Mouse (Mus musculus) liver, embryonic 16.5 days (tissue): Measurements from ENCODE around the gene Rack1. TPM values are rescaled to one million over a fixed set of nuclear protein-coding genes. Genes with fewer than 3 reads are reported as not detected.
"Not testable (repeated sequence)": the region's sequence is repeated elsewhere in the genome, so short reads cannot be mapped to it uniquely, and the experiment has no call there.

Source experiments
- ATAC-seq: fragments of 200-750 bp; cut with Nextera tagmentation; 2 replicates; pipeline ENCODE4 v1.8.0; 2017; ENCODE audit warnings: low read depth, mild to moderate bottlenecking, moderate number of reproducible peaks, moderate library complexity
- H3K27ac ChIP-seq: fragments of 300-500 bp; sonication (generic); 2 replicates; pipeline ENCODE4 v1.5.1; 2014; ENCODE audit warnings: mild to moderate bottlenecking, low read length
- H3K27me3 ChIP-seq: fragments of 300-500 bp; sonication (generic); 2 replicates; pipeline ENCODE4 v1.6.1; 2014; ENCODE audit warnings: low read depth, low read length, mixed read lengths; ENCODE audit not compliant: control insufficient read depth, insufficient read depth
- H3K36me3 ChIP-seq: fragments of 300-500 bp; sonication (generic); 2 replicates; pipeline ENCODE4 v1.6.1; 2014; ENCODE audit warnings: mild to moderate bottlenecking; ENCODE audit not compliant: control insufficient read depth, insufficient read depth
- H3K4me1 ChIP-seq: fragments of 300-500 bp; sonication (generic); 2 replicates; pipeline ENCODE4 v1.6.1; 2014; ENCODE audit warnings: low read depth, low read length, mixed read lengths; ENCODE audit not compliant: control insufficient read depth
- H3K4me2 ChIP-seq: fragments of 300-500 bp; sonication (generic); 2 replicates; pipeline ENCODE4 v1.6.1; 2014; ENCODE audit warnings: low read depth, low read length, mixed read lengths
- H3K4me3 ChIP-seq: fragments of 300-500 bp; sonication (generic); 2 replicates; pipeline ENCODE4 v1.5.1; 2014; ENCODE audit warnings: low read depth, mild to moderate bottlenecking, low read length
- H3K9ac ChIP-seq: fragments of 300-500 bp; sonication (generic); 2 replicates; pipeline ENCODE4 v1.6.1; 2014; ENCODE audit warnings: low read depth, low read length
- H3K9me3 ChIP-seq: fragments of 300-500 bp; sonication (generic); replicated peaks from 2 replicates; pipeline ENCODE4 v1.6.1; 2016; ENCODE audit warnings: low read length; ENCODE audit not compliant: control insufficient read depth
- WGBS: fragments of 180-500 bp; shearing (Covaris S2); extraction: QIAGEN DNeasy Blood & Tissue Kit; methylation state at CpG from one replicate; pipeline ENCODE4 v1.1.7; 2014; ENCODE audit not compliant: insufficient replicate concordance; 5-methylcytosine and 5-hydroxymethylcytosine counted together
- polyA plus RNA-seq: library from polyadenylated mRNA; unstranded; fragments of >200 nt; fragmentation: Nextera tagmentation; extraction: Ambion mirVana; gene quantifications from 2 replicates; pipeline ENCODE4 v1.2.1, GENCODE M21; 2015

Gene Rack1
- polyA plus RNA-seq, 1 experiment from 2014 or later = 395 TPM

GRCm38 (mm10) chr11:48818346-48818745, 18.2 kb downstream of the Rack1 start:
- no peak for ATAC-seq
- Histone ChIP-seq H3K9me3 (no peaks in the 10 kb centered on the region), H3K9ac (peak overlapping the region; percentile 93), H3K27me3 (no peaks in the 10 kb centered on the region), H3K4me3 (peak overlapping the region; percentile 90), H3K4me2 (peak overlapping the region; percentile 90), H3K27ac (peak overlapping the region; percentile 99), H3K4me1 (peaks cover 23% of the 10 kb centered on the region), H3K36me3 (no peaks in the 10 kb centered on the region)
- WGBS = under 1% methylated on average over 16 of the region's 16 CpGs

GRCm38 (mm10) chr11:48819614-48820307, 19.6 kb downstream of the Rack1 start:
- WGBS = 40% methylated on average over 7 of the region's 7 CpGs
- H3K27ac ChIP-seq = no peak overlapping the region
- no peak for ATAC-seq

GRCm38 (mm10) chr11:48820308-48820674, 20.2 kb downstream of the Rack1 start:
- H3K4me1 ChIP-seq = peaks cover 22% of the 10 kb centered on the region
- ATAC-seq = no peak
- H3K9ac ChIP-seq = no peak overlapping the region
- H3K36me3 ChIP-seq = no peaks in the 10 kb centered on the region
- peaks cover 14% of the 10 kb centered on the region for H3K27me3 ChIP-seq
- no peaks in the 10 kb centered on the region for H3K9me3 ChIP-seq
- H3K4me2 ChIP-seq = no peak overlapping the region
- H3K4me3 ChIP-seq = no peak overlapping the region
- H3K27ac ChIP-seq = no peak overlapping the region

More at GRCm38 (mm10) chr11:48819614-48820307, 19.6 kb downstream of the Rack1 start:
- Histone ChIP-seq H3K4me2 (no peak overlapping the region), H3K36me3 (no peaks in the 10 kb centered on the region), H3K4me1 (peaks cover 24% of the 10 kb centered on the region), H3K9me3 (no peaks in the 10 kb centered on the region), H3K27me3 (peaks cover 10% of the 10 kb centered on the region), H3K9ac (no peak overlapping the region), H3K4me3 (no peak overlapping the region)

GRCm38 (mm10) chr11:48821299-48821698, 21.2 kb downstream of the Rack1 start:
- H3K4me3 ChIP-seq, H3K27ac ChIP-seq, H3K9ac ChIP-seq, ATAC-seq, H3K4me2 ChIP-seq, H3K9me3 ChIP-seq, H3K36me3 ChIP-seq: not testable (repeated sequence)
- Histone ChIP-seq H3K27me3 (peaks cover 14% of the 10 kb centered on the region), H3K4me1 (peaks cover 12% of the 10 kb centered on the region)
- WGBS = 73% methylated on average over 14 of the region's 14 CpGs

GRCm38 (mm10) chr11:48822768-48823512, 22.8 kb downstream of the Rack1 start:
- WGBS = 36% methylated on average over 14 of the region's 14 CpGs

GRCm38 (mm10) chr11:48823536-48823972, 23.4 kb downstream of the Rack1 start:
- WGBS = under 1% methylated on average over 15 of the region's 15 CpGs
- Histone ChIP-seq H3K27ac (no peak overlapping the region), H3K4me1 (peaks cover 17% of the 10 kb centered on the region), H3K9ac (peak overlapping the region; percentile 25), H3K9me3 (no peaks in the 10 kb centered on the region; the same call in 1 of the 2 replicates), H3K27me3 (peaks cover 21% of the 10 kb centered on the region), H3K4me3 (peak overlapping the region; percentile 59), H3K36me3 (no peaks in the 10 kb centered on the region), H3K4me2 (peak overlapping the region; percentile 86)
- peak; percentile 57 for ATAC-seq

More at GRCm38 (mm10) chr11:48822768-48823512, 22.8 kb downstream of the Rack1 start:
- peaks cover 21% of the 10 kb centered on the region for H3K27me3 ChIP-seq
- H3K9me3 ChIP-seq = no peaks in the 10 kb centered on the region; the same call in 1 of the 2 replicates
- H3K36me3 ChIP-seq = no peaks in the 10 kb centered on the region
- H3K9ac ChIP-seq = no peak overlapping the region
- H3K4me3 ChIP-seq = peak overlapping the region; percentile 59
- H3K27ac ChIP-seq = no peak overlapping the region
- peaks cover 17% of the 10 kb centered on the region for H3K4me1 ChIP-seq
- no peak for ATAC-seq
- H3K4me2 ChIP-seq = peak overlapping the region; percentile 86

- ATAC-seq = no peak
- Histone ChIP-seq H3K4me2 (peak overlapping the region; percentile 86), H3K9me3 (no peaks in the 10 kb centered on the region; the same call in 1 of the 2 replicates), H3K27ac (no peak overlapping the region), H3K36me3 (no peaks in the 10 kb centered on the region), H3K4me1 (peaks cover 15% of the 10 kb centered on the region), H3K4me3 (peak overlapping the region; percentile 59), H3K27me3 (peaks cover 21% of the 10 kb centered on the region), H3K9ac (peak overlapping the region; percentile 25; the same call in 1 of the 2 replicates)
- WGBS = 7% methylated on average over 22 of the region's 22 CpGs
Observed at GRCm38 (mm10) chr11:48824311-48824830, 24.2 kb downstream of the Rack1 start.

GRCm38 (mm10) chr11:48825979-48826751, 26.0 kb downstream of the Rack1 start, which contains the start of the genes Trim7 and Gm12184:
TSS of gene Trim7 (plus strand) at chr11:48826140.
TSS of gene Gm12184 (minus strand) at chr11:48826655.
- peak; percentile 81 for ATAC-seq
- WGBS = under 1% methylated on average over 48 of the region's 92 CpGs
- H3K9me3 ChIP-seq, H3K36me3 ChIP-seq, H3K27ac ChIP-seq: not testable (repeated sequence)
- H3K4me1 ChIP-seq = peaks cover 15% of the 10 kb centered on the region
- peak within 1 kb of the TSS; percentile 72 for H3K4me2 ChIP-seq
- peak within 1 kb of the TSS; percentile 56 for H3K4me3 ChIP-seq
- peaks cover 21% of the 10 kb centered on the region for H3K27me3 ChIP-seq
- H3K9ac ChIP-seq = peak within 1 kb of the TSS; percentile 30
